Mouse (Mus musculus) ES-E14 (cell line): Measurements from ENCODE around the gene Zfp865. TPM values are rescaled to one million over a fixed set of nuclear protein-coding genes. Genes with fewer than 3 reads are reported as not detected.

ENCODE experiments used
- DNase-seq: peaks from one replicate; pipeline ENCODE4 v3.0.0-alpha.2; 2013; ENCODE audit warnings: low read depth, low spot score
- H3K27ac ChIP-seq: 2 replicates; pipeline ENCODE4 v1.5.1; 2012; ENCODE audit warnings: low read depth, mild to moderate bottlenecking, low read length, moderate library complexity, mixed read lengths; ENCODE audit not compliant: poor library complexity, insufficient read depth, severe bottlenecking
- H3K36me3 ChIP-seq: 2 replicates; pipeline ENCODE4 v1.6.1; 2012; ENCODE audit warnings: mild to moderate bottlenecking, low read length, moderate library complexity, mixed read lengths; ENCODE audit not compliant: control insufficient read depth, poor library complexity, insufficient read depth, severe bottlenecking
- H3K4me1 ChIP-seq, 2 experiments: fragments of 150-350 bp in 1 of 2; sonication (generic) in 1 of 2; 2 replicates each; pipeline ENCODE4 v1.6.1; 2012; ENCODE audit warnings: low read length in 2 of 2, mild to moderate bottlenecking in 1 of 2, mixed read lengths in 1 of 2; ENCODE audit not compliant: control insufficient read depth in 2 of 2, insufficient read depth in 2 of 2, poor library complexity in 1 of 2
- H3K4me3 ChIP-seq, 2 experiments: fragments of 150-350 bp in 1 of 2; sonication (generic) in 1 of 2; 2 replicates each; pipeline ENCODE4 v1.5.1; 2012; ENCODE audit warnings: low read length in 2 of 2, low read depth in 1 of 2, mild to moderate bottlenecking in 1 of 2, mixed read lengths in 1 of 2; ENCODE audit not compliant: insufficient read depth in 1 of 2, poor library complexity in 1 of 2, severe bottlenecking in 1 of 2
- H3K9ac ChIP-seq: 2 replicates; pipeline ENCODE4 v1.6.1; 2012; ENCODE audit warnings: low read depth, mild to moderate bottlenecking, low read length, mixed read lengths; ENCODE audit not compliant: poor library complexity, insufficient read depth, severe bottlenecking
- H3K9me3 ChIP-seq: fragments of 150-350 bp; sonication (generic); 2 replicates; pipeline ENCODE4 v1.6.1; 2012; ENCODE audit warnings: low read depth, mild to moderate bottlenecking, low read length; ENCODE audit not compliant: control insufficient read depth, insufficient read depth
- CHD2 ChIP-seq: IDR thresholded peaks from 2 replicates; pipeline ENCODE4 v1.6.1; 2014; ENCODE audit warnings: mild to moderate bottlenecking, low read depth, low read length, inconsistent platforms
- HCFC1 ChIP-seq: IDR thresholded peaks from 2 replicates; pipeline ENCODE4 v1.6.1; 2012; ENCODE audit warnings: low read length, inconsistent platforms, borderline replicate concordance; ENCODE audit not compliant: insufficient read depth
- MAFK ChIP-seq: IDR thresholded peaks from 2 replicates; pipeline ENCODE4 v1.6.1; 2014; ENCODE audit warnings: mild to moderate bottlenecking, low read depth, low read length, inconsistent platforms; ENCODE audit not compliant: insufficient read depth
- ZC3H11A ChIP-seq: IDR thresholded peaks from 2 replicates; pipeline ENCODE4 v1.6.1; 2012; ENCODE audit warnings: low read depth, mild to moderate bottlenecking, inconsistent platforms, low read length, borderline replicate concordance
- ZNF384 ChIP-seq: IDR thresholded peaks from 2 replicates; pipeline ENCODE4 v1.6.1; 2012; ENCODE audit warnings: low read depth, low read length, inconsistent platforms
- in situ Hi-C, 2 experiments: fragments of 600-800 bp; cut with MboI; formaldehyde crosslinking; loops; one replicate each; pipeline ENCODE4 v1.15.1; 2025; ENCODE audit warnings: low sequenced_read_pairs in 2 of 2, inconsistent platforms in 1 of 2; ENCODE audit not compliant: unreplicated experiment in 2 of 2
- total RNA-seq: library from RNA; depleted of rRNA; stranded (reverse); fragments of 300-350 nt; gene quantifications from 2 replicates; pipeline ENCODE4 v1.2.3, GENCODE M21; 2012

Zfp865 gene
- total RNA-seq, 1 experiment: 12.9 TPM

GRCm38 (mm10) chr7:4975455-4975854, 44.7 kb upstream of the Zfp865 start:
- TF ChIP-seq HCFC1 (no peak), CHD2 (no peak), ZNF384 (no peak), ZC3H11A (no peak)
- no peak overlapping the region for H3K27ac ChIP-seq
- in situ Hi-C loops: no loop called here

GRCm38 (mm10) chr7:4976832-4977231, 43.3 kb upstream of the Zfp865 start:
- no peak overlapping the region for H3K9ac ChIP-seq
- no peaks in the 10 kb centered on the region for H3K36me3 ChIP-seq
- no peak overlapping the region for H3K27ac ChIP-seq
- H3K4me3 ChIP-seq: no peak overlapping the region
- H3K4me1 ChIP-seq: no peaks in the 10 kb centered on the region
- DNase-seq: no peak
- in situ Hi-C loops: no loop called here
- TF ChIP-seq ZC3H11A: no peak
- no peaks in the 10 kb centered on the region for H3K9me3 ChIP-seq

More at GRCm38 (mm10) chr7:4975455-4975854, 44.7 kb upstream of the Zfp865 start:
- no peak overlapping the region for H3K4me3 ChIP-seq
- no peak overlapping the region for H3K9ac ChIP-seq
- H3K36me3 ChIP-seq: no peaks in the 10 kb centered on the region
- H3K9me3 ChIP-seq: no peaks in the 10 kb centered on the region
- H3K4me1 ChIP-seq: no peaks in the 10 kb centered on the region
- DNase-seq: no peak

GRCm38 (mm10) chr7:4988250-4988649, 31.9 kb upstream of the Zfp865 start:
- no peaks in the 10 kb centered on the region for H3K9me3 ChIP-seq

GRCm38 (mm10) chr7:4993347-4993998, 26.7 kb upstream of the Zfp865 start:
- no peak for DNase-seq
- Histone ChIP-seq H3K36me3 (no peaks in the 10 kb centered on the region), H3K4me1 (peaks cover 0 to 3% of the 10 kb centered on the region in 2 experiments; a peak in 1 of 4 replicates), H3K27ac (no peak overlapping the region), H3K4me3 (peak overlapping the region; percentile 46 to 48), H3K9me3 (no peaks in the 10 kb centered on the region), H3K9ac (no peak overlapping the region; the same call in 1 of the 2 replicates)
- in situ Hi-C loops: no loop called here
- TF ChIP-seq ZC3H11A (no peak), MAFK (no peak), ZNF384 (no peak), HCFC1 (no peak), CHD2 (no peak)

More at GRCm38 (mm10) chr7:4988250-4988649, 31.9 kb upstream of the Zfp865 start:
- H3K4me1 ChIP-seq: no peaks in the 10 kb centered on the region
- in situ Hi-C loops: no loop called here
- no peak for DNase-seq
- no peak overlapping the region for H3K4me3 ChIP-seq
- no peak overlapping the region for H3K27ac ChIP-seq
- H3K9ac ChIP-seq: no peak overlapping the region
- TF ChIP-seq HCFC1: no peak
- no peak for TF ChIP-seq ZC3H11A
- no peak for TF ChIP-seq CHD2
- TF ChIP-seq MAFK: no peak
- TF ChIP-seq ZNF384: no peak
- H3K36me3 ChIP-seq: no peaks in the 10 kb centered on the region

GRCm38 (mm10) chr7:4993999-4994788, 26.0 kb upstream of the Zfp865 start:
- no peak for TF ChIP-seq ZC3H11A
- TF ChIP-seq CHD2: no peak
- no peak for TF ChIP-seq ZNF384
- no peak for TF ChIP-seq MAFK
- no peak for TF ChIP-seq HCFC1
- H3K4me1 ChIP-seq: peaks cover 0 to 3% of the 10 kb centered on the region in 2 experiments; a peak in 1 of 4 replicates
- no peaks in the 10 kb centered on the region for H3K36me3 ChIP-seq
- peak overlapping the region; percentile 46 to 48 for H3K4me3 ChIP-seq
- DNase-seq: no peak
- no peak overlapping the region for H3K27ac ChIP-seq
- in situ Hi-C loops: no loop called here
- peak overlapping the region; percentile 25; the same call in 1 of the 2 replicates for H3K9ac ChIP-seq
- H3K9me3 ChIP-seq: no peaks in the 10 kb centered on the region
